Mouse (Mus musculus): ENCODE results near the gene Fam117b.

Fam117b gene

GRCm38 (mm10) chr1:59912413-59913157 lies at the start of gene Fam117b:
Fam117b (plus strand) TSS chr1:59913006.
- DNase-seq, result peak; percentile 96 to 98

DNA sequence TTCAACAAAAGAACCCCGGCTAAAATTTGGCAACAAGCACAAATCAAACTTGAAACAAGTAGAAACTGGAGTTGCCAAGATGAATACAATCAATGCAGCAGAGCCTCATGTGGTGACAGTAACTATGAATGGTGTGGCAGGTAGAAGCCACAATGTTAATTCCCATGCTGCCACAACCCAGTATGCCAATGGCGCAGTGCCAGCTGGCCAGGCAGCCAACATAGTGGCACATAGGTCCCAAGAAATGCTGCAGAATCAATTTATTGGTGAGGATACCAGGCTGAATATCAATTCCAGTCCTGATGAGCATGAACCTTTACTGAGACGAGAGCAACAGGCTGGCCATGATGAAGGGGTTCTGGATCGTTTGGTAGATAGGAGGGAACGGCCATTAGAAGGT lies 44.8 kb upstream of the Fam117b start:
- no peak for DNase-seq

GRCm38 (mm10) chr1:59874023-59874422 lies 38.8 kb upstream of the Fam117b start:
- DNase-seq, result no peak

GRCm38 (mm10) chr1:59878098-59878497 lies 34.7 kb upstream of the Fam117b start:
- no peak for DNase-seq

GRCm38 (mm10) chr1:59883349-59884134 lies 29.3 kb upstream of the Fam117b start:
- peak; percentile 24 to 42 for DNase-seq

DNA sequence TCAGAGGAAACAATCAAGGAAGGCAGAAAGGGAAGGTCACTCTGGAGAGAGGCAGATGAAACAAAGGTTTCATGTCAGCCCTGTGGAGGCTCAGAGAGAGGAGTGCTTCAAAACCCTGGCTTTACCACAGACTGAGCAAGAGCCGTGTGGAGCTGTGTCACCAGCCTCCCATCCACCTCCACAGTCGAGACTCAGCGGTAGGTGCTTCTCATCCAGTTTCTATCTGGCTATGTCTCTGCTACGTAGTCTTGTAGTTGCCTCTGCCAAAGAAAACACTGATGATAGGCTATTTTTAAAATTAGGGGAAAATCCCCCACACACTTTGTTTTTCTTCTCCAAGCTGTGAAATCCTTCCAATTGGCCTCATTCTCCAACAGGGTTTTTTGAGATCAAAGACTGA lies 25.9 kb upstream of the Fam117b start:
- no peak for DNase-seq

GRCm38 (mm10) chr1:59888018-59888417 lies 24.8 kb upstream of the Fam117b start:
- DNase-seq, result no peak

- no peak for DNase-seq
Measured at GRCm38 (mm10) chr1:59891185-59891584, 21.6 kb upstream of the Fam117b start.

DNA sequence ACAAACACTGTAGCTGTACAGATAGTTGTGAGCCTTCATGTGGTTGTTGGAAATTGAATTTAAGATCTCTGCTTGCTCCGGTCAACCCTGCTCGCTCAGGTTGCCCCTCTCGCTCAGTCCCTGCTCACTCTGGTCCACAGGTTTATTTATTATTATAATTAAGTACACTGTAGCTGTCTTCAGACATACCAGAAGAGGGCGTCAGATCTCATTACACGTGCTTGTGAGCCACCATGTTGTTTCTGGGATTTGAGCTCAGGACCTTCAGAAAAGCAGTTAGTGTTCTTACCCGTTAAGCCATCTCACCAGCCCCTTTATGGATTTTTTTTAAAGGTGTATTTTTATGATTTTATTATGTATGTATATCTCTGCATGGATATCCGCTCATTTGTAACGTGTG lies 20.0 kb upstream of the Fam117b start:
- no peak for DNase-seq

- no peak for DNase-seq
Measured at GRCm38 (mm10) chr1:59894025-59894424, 18.8 kb upstream of the Fam117b start.

DNA sequence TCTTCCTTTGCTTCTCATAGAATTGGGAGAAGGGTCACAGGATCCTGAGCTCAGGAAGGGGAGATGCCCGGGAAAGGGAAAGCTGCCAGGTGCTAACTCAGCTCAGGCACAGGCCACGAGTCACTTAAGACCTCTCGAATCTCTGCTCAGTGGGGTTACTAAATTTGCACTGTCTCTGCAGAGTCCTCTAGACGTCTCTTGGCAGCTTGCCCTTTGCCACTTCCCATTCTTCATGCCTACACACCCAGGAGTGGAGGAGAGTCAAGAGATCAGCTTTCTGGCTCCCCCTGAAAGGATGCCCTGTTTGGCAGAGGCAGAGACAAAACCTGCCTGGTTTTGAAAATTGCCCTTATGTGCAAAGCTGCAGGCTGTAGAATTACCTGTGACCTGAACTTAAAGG lies 17.4 kb upstream of the Fam117b start:
- no peak for DNase-seq

- DNase-seq, result no peak
Measured at GRCm38 (mm10) chr1:59897147-59897798, 15.5 kb upstream of the Fam117b start.

- no peak for DNase-seq
Measured at GRCm38 (mm10) chr1:59899679-59900078, 13.1 kb upstream of the Fam117b start.

GRCm38 (mm10) chr1:59901082-59901876 lies 11.5 kb upstream of the Fam117b start:
- DNase-seq, result no peak

- DNase-seq, result no peak
Measured at GRCm38 (mm10) chr1:59902634-59903033, 10.2 kb upstream of the Fam117b start.

GRCm38 (mm10) chr1:59904630-59905295 lies 8.0 kb upstream of the Fam117b start:
- no peak for DNase-seq

GRCm38 (mm10) chr1:59905916-59906315 lies 6.9 kb upstream of the Fam117b start:
- DNase-seq, result no peak

GRCm38 (mm10) chr1:59906819-59907521 lies 5.8 kb upstream of the Fam117b start:
- no peak for DNase-seq

DNA sequence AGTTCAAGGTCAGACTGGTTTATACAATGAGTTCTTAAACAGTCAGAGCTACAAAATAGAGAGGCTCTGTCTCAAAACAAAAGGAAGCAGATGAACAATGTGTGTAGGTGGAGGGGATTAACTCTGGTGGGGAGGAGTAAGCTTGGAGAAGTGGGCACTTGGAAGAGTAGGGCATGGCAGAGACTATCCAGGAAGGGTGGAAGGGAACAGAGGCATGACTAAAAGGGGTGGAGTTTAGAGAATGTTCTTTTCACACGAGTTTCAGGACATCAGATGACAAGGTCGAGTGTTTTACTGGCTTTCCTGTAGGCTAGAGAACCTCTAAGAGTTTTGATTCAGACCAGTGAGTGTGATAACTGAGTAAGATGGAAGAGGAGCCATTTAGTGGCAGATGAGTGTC lies 5.1 kb upstream of the Fam117b start:
- no peak for DNase-seq

GRCm38 (mm10) chr1:59910941-59911340 lies 1.9 kb upstream of the Fam117b start:
- DNase-seq, result no peak

- DNase-seq, result peak; percentile 44 to 51
Measured at GRCm38 (mm10) chr1:59913195-59913868, 526 bp downstream of the Fam117b start.

Data from thymus, adult 18-20 months (tissue).